Mouse (Mus musculus): ENCODE data around the gene Mnt. TPM values are rescaled to one million over a fixed set of nuclear protein-coding genes. Genes with fewer than 3 reads are reported as not detected.
A peak's percentile ranks its signal among the peaks of the same experiment; 100 is the strongest.

Mnt gene
- polyA plus RNA-seq, 2 experiments, result 1.2 to 2.5 TPM

DNA sequence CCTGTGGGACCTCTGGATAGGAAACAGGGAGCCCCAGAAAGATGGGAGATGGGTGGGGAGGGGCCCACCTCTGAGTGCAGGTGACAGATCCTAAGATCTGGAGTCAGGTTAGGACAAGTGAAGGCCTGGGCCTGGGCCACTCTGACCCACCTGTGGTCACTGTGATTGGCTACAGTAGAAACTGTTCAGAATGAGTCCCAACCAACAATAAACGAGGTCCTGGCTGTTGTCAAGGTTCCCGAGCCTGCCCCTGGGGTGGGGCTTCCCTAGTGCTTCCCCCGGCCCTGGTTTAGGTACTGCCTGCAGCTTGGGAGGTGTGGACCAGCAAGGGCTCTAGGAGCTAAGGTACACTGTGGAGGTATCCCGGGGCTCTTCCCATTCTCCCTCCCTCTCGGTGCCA, 13.0 kb downstream of the Mnt start:
- no peak for ATAC-seq (ENCODE audit: insufficient read depth)

DNA sequence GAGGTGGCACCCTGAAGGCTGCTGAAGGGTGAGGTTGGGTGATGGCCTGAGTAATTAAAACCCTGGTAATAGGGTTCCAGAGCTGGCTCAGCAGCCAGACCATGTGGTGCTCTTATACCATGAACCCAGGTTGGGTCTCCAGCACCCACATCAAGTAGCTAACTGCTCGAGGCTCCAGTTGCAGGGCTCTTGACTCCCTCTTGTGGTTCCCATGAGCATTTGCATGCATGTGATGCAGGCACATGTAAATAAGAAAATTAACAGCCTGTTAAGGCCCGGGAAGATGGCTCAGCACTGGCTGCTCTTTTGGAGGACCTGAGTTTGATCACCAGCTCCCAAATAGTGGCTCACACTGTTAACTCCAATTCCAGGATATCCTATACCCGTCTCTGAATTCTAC, 15.1 kb downstream of the Mnt start:
- Histone ChIP-seq H3K4me1 (replicated peaks; ENCODE audit: control insufficient read depth in 2 of 2, insufficient read depth in 2 of 2, low read length in 1 of 2) (peaks cover 3 to 12% of the 10 kb centered on the region in 2 experiments; a peak in 3 of 4 replicates), H3K9ac (replicated peaks) (no peak overlapping the region), H3K4me3 (ENCODE audit: insufficient read depth in 1 of 2, low read depth in 2 of 2, low read length in 2 of 2) (no peak overlapping the region), H3K27me3 (ENCODE audit: control insufficient read depth, insufficient read depth, low read length) (no peaks in the 10 kb centered on the region), H3K36me3 (replicated peaks; ENCODE audit: control insufficient read depth, insufficient read depth, low read depth) (no peaks in the 10 kb centered on the region; the same call in 1 of the 2 replicates), H3K4me2 (ENCODE audit: low read depth) (no peak overlapping the region), H3K27ac (no peak overlapping the region), H3K9me3 (ENCODE audit: control insufficient read depth, low read length) (no peaks in the 10 kb centered on the region)
- TF ChIP-seq EP300 (IDR thresholded peaks at IDR 0.05; ENCODE audit: low read depth) (no peak), CTCF (IDR thresholded peaks at IDR 0.05; ENCODE audit: low read depth) (peak; percentile 69)
- WGBS (ENCODE audit: insufficient replicate concordance), result 57% methylated on average over 3 of the region's 3 CpGs
- ATAC-seq (ENCODE audit: insufficient read depth), result no peak
- DNase-seq (ENCODE audit: low read depth in 3 of 3, low spot score in 3 of 3), result no peak

More for the DNA sequence above, 13.0 kb downstream of the Mnt start:
- no peak overlapping the region for H3K4me2 ChIP-seq (ENCODE audit: low read depth)
- no peaks in the 10 kb centered on the region for H3K9me3 ChIP-seq (ENCODE audit: control insufficient read depth, low read length)
- H3K36me3 ChIP-seq (replicated peaks; ENCODE audit: control insufficient read depth, insufficient read depth, low read depth), result no peaks in the 10 kb centered on the region; the same call in 1 of the 2 replicates
- no peaks in the 10 kb centered on the region for H3K27me3 ChIP-seq (ENCODE audit: control insufficient read depth, insufficient read depth, low read length)
- H3K27ac ChIP-seq, result no peak overlapping the region
- no peak for TF ChIP-seq EP300 (IDR thresholded peaks at IDR 0.05; ENCODE audit: low read depth)
- TF ChIP-seq CTCF (IDR thresholded peaks at IDR 0.05; ENCODE audit: low read depth), result no peak
- H3K4me3 ChIP-seq (ENCODE audit: insufficient read depth in 1 of 2, low read depth in 2 of 2, low read length in 2 of 2), result no peak overlapping the region
- H3K9ac ChIP-seq (replicated peaks), result no peak overlapping the region
- WGBS (ENCODE audit: insufficient replicate concordance), result 73% methylated on average over 5 of the region's 5 CpGs
- no peak for DNase-seq (ENCODE audit: low read depth in 3 of 3, low spot score in 3 of 3)
- H3K4me1 ChIP-seq (replicated peaks; ENCODE audit: control insufficient read depth in 2 of 2, insufficient read depth in 2 of 2, low read length in 1 of 2), result peaks cover 7 to 19% of the 10 kb centered on the region in 2 experiments

DNA sequence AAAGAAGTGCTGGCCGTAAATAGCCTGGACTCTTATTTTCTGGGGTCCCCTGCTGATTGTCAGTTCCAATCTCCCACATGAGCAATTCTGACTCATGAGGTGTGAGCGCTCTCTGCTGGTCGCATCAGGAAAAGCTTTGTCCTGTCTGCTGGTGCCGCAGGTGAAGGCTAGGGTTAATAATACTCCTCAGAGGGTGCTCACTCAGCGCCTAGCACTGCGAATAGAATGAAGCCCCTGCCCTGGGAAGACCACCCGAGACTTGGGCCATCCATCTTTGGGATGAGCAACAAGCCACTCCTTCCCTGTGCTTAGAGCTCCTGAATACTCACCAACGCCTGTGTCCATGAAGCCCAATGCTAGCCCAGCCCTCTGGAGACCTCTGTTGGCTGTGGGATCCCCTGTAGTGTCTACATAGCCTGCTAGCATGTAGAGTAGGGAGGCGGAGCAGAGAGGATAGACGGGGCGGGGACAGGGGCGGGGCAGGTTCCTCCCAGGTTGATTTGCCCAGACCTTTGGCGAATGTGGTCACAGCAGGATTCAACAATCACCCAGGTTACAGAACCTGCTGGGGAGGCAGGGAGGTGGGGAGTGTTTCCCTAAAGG, 17.3 kb downstream of the Mnt start:
- Histone ChIP-seq H3K36me3 (replicated peaks; ENCODE audit: control insufficient read depth, insufficient read depth, low read depth) (no peaks in the 10 kb centered on the region; the same call in 1 of the 2 replicates), H3K27ac (peak overlapping the region; percentile 48), H3K9me3 (ENCODE audit: control insufficient read depth, low read length) (no peaks in the 10 kb centered on the region), H3K4me2 (ENCODE audit: low read depth) (peak overlapping the region; percentile 60), H3K9ac (replicated peaks) (peak overlapping the region; percentile 34), H3K4me3 (ENCODE audit: insufficient read depth in 1 of 2, low read depth in 2 of 2, low read length in 2 of 2) (peak overlapping the region; percentile 17 to 28; a peak in 3 of 4 replicates), H3K4me1 (replicated peaks; ENCODE audit: control insufficient read depth in 2 of 2, insufficient read depth in 2 of 2, low read length in 1 of 2) (peaks cover 3 to 12% of the 10 kb centered on the region in 2 experiments; a peak in 3 of 4 replicates), H3K27me3 (ENCODE audit: control insufficient read depth, insufficient read depth, low read length) (no peaks in the 10 kb centered on the region)
- DNase-seq (ENCODE audit: low read depth in 3 of 3, low spot score in 3 of 3) (peak; percentile 59 to 69 (median 60)), ATAC-seq (ENCODE audit: insufficient read depth) (peak; percentile 89)
- TF ChIP-seq CTCF (IDR thresholded peaks at IDR 0.05; ENCODE audit: low read depth) (peak; percentile 95), EP300 (IDR thresholded peaks at IDR 0.05; ENCODE audit: low read depth) (no peak)
- WGBS (ENCODE audit: insufficient replicate concordance), result 3% methylated on average over 13 of the region's 13 CpGs

DNA sequence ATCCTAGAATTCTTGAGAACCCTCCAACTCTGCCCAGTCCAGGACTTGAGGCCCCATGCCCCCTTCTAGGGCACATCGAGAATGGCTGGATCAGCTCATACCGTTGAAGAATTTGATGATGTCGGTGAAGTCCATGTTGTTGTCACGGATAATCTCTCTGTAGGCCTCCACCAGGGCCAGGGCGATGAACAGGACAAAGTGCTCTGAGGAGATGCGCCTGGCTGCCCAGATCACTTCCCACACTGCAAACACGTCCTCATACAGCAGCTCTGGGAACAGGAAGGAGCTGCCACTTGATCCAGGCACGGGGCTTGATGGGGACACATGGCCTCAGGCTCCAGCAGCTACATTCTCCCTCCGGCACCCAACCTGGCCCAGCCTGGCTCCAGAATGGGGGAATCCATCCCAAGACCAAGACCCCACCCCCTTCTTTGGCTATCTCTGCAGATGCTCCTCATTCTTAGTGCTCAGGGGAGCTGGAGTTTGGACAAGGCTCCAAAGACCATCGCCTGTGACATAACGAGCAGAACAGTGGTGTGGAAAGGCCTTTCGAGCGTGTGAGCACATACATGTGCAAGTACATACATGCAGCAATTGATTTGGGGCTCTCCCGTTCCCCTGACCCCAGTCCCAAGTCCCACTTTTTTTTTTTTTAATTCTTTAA, 20.4 kb downstream of the Mnt start:
- DNase-seq (ENCODE audit: low read depth in 3 of 3, low spot score in 3 of 3) (no peak), ATAC-seq (ENCODE audit: insufficient read depth) (no peak)
- H3K4me3 ChIP-seq (ENCODE audit: insufficient read depth in 1 of 2, low read depth in 2 of 2, low read length in 2 of 2), result no peak overlapping the region
- H3K27me3 ChIP-seq (ENCODE audit: control insufficient read depth, insufficient read depth, low read length), result no peaks in the 10 kb centered on the region
- no peak overlapping the region for H3K4me2 ChIP-seq (ENCODE audit: low read depth)
- no peaks in the 10 kb centered on the region for H3K36me3 ChIP-seq (replicated peaks; ENCODE audit: control insufficient read depth, insufficient read depth, low read depth)
- peaks cover 3 to 12% of the 10 kb centered on the region in 2 experiments; a peak in 3 of 4 replicates for H3K4me1 ChIP-seq (replicated peaks; ENCODE audit: control insufficient read depth in 2 of 2, insufficient read depth in 2 of 2, low read length in 1 of 2)
- no peaks in the 10 kb centered on the region for H3K9me3 ChIP-seq (ENCODE audit: control insufficient read depth, low read length)
- H3K27ac ChIP-seq, result no peak overlapping the region
- no peak overlapping the region for H3K9ac ChIP-seq (replicated peaks)
- WGBS (ENCODE audit: insufficient replicate concordance), result 73% methylated on average over 14 of the region's 14 CpGs
- TF ChIP-seq CTCF (IDR thresholded peaks at IDR 0.05; ENCODE audit: low read depth) (no peak), EP300 (IDR thresholded peaks at IDR 0.05; ENCODE audit: low read depth) (no peak)

DNA sequence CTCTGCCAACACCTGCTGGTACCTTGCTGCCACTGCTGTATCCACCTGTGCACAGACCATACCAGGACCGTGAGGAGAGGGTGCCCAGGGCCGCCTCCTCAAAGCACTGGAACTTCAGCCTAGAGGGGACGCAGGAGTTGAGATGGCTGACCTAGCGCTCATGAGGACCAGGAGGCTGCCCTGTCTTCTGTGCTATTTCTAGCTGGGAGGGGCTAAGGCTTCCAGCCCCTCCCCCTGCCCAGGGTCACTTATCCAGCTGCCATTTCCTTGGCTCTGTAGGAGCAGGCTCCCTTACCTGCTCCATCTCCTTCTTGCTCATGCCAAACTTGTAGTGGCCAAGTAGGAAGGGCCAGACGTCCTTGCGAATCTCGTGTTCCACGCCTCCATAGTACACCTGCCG, 27.0 kb downstream of the Mnt start:
- no peak overlapping the region for H3K27ac ChIP-seq
- no peaks in the 10 kb centered on the region for H3K4me1 ChIP-seq (replicated peaks; ENCODE audit: control insufficient read depth in 2 of 2, insufficient read depth in 2 of 2, low read length in 1 of 2)
- H3K4me2 ChIP-seq (ENCODE audit: low read depth), result no peak overlapping the region
- no peak overlapping the region for H3K4me3 ChIP-seq (ENCODE audit: insufficient read depth in 1 of 2, low read depth in 2 of 2, low read length in 2 of 2)
- H3K27me3 ChIP-seq (ENCODE audit: control insufficient read depth, insufficient read depth, low read length), result no peaks in the 10 kb centered on the region
- DNase-seq (ENCODE audit: low read depth in 3 of 3, low spot score in 3 of 3) (no peak), ATAC-seq (ENCODE audit: insufficient read depth) (no peak)
- TF ChIP-seq EP300 (IDR thresholded peaks at IDR 0.05; ENCODE audit: low read depth) (no peak), CTCF (IDR thresholded peaks at IDR 0.05; ENCODE audit: low read depth) (no peak)
- no peak overlapping the region for H3K9ac ChIP-seq (replicated peaks)
- WGBS (ENCODE audit: insufficient replicate concordance), result 82% methylated on average over 9 of the region's 9 CpGs
- H3K9me3 ChIP-seq (ENCODE audit: control insufficient read depth, low read length), result no peaks in the 10 kb centered on the region
- no peaks in the 10 kb centered on the region for H3K36me3 ChIP-seq (replicated peaks; ENCODE audit: control insufficient read depth, insufficient read depth, low read depth)

Data from liver, embryonic 14.5 days (tissue).